Comparison of ENCODE assay signal across 8 mouse cellular contexts in the genomic region with DNA sequence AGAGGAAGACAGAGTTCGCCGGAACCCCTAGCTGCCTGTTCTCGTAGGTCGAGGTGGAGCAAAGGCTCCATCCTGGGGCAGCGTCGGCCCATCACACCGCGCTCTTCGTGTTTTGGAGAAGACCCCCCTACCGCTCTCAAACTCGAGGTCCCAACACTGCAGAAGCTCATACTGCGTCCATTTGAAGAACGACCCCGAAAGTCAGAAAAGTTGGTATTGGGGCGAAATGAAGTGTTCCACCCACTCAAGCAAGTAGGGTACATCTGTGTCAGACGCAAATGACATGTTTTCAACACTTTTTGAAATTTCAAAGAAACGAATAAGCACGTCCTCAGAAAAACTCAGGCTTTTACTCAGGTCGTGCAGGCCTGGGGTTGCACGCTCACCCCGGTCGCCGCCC. TPM values are rescaled to one million over a fixed set of nuclear protein-coding genes. Genes with fewer than 3 reads are reported as not detected.
DNase-seq lines count a peak whose midpoint lies in the region; ATAC-seq and TF ChIP-seq lines count a peak whose summit lies in the region.

No protein-coding gene starts in this region.

- no peak for TF ChIP-seq POLR2A in lung, adult 2 months (IDR thresholded peaks at IDR 0.05; ENCODE audit: borderline replicate concordance, extremely low read depth, low read depth, low read length)

- H3K36me3 ChIP-seq in embryonic facial prominence, embryonic 14.5 days (ENCODE audit: control insufficient read depth, insufficient read depth, low read length): peaks cover 30% of the 10 kb centered on the region
- H3K36me3 ChIP-seq in intestine, postnatal 0 days (ENCODE audit: control insufficient read depth, insufficient read depth): peaks cover 29% of the 10 kb centered on the region
- peaks cover 28% of the 10 kb centered on the region for H3K36me3 ChIP-seq in neural tube, embryonic 15.5 days

- H3K4me1 ChIP-seq in lung, adult 2 months (ENCODE audit: control insufficient read depth, insufficient read depth, low read length): peaks cover 10% of the 10 kb centered on the region
- peaks cover 11% of the 10 kb centered on the region for H3K4me1 ChIP-seq in embryonic facial prominence, embryonic 14.5 days (ENCODE audit: control insufficient read depth, insufficient read depth, low read length)
- peaks cover 6% of the 10 kb centered on the region; the same call in 1 of the 2 replicates for H3K4me1 ChIP-seq in intestine, postnatal 0 days (replicated peaks; ENCODE audit: control insufficient read depth, insufficient read depth, low read length)
- H3K4me1 ChIP-seq in neural tube, embryonic 15.5 days: peaks cover 33% of the 10 kb centered on the region

- H3K4me2 ChIP-seq in embryonic facial prominence, embryonic 14.5 days (ENCODE audit: low read depth, low read length): peak overlapping the region; percentile 99
- H3K4me2 ChIP-seq in intestine, postnatal 0 days (replicated peaks; ENCODE audit: low read depth): peak overlapping the region; percentile 87
- peak overlapping the region; percentile 93 for H3K4me2 ChIP-seq in neural tube, embryonic 15.5 days

- no peaks in the 10 kb centered on the region for H3K9me3 ChIP-seq in embryonic facial prominence, embryonic 14.5 days (ENCODE audit: control insufficient read depth, low read length)
- H3K9me3 ChIP-seq in intestine, postnatal 0 days (ENCODE audit: control insufficient read depth): no peaks in the 10 kb centered on the region
- no peaks in the 10 kb centered on the region for H3K9me3 ChIP-seq in neural tube, embryonic 15.5 days (replicated peaks)

- WGBS in lung, adult 2 months: under 1% methylated on average over 23 of the region's 23 CpGs
- WGBS in embryonic facial prominence, embryonic 14.5 days: 1% methylated on average over 23 of the region's 23 CpGs
- WGBS in intestine, postnatal 0 days: 1% methylated on average over 23 of the region's 23 CpGs
- WGBS in neural tube, embryonic 15.5 days: under 1% methylated on average over 23 of the region's 23 CpGs

- H3K27ac ChIP-seq in embryonic facial prominence, embryonic 14.5 days (replicated peaks; ENCODE audit: low read depth, low read length): peak overlapping the region; percentile 81
- H3K27ac ChIP-seq in intestine, postnatal 0 days (ENCODE audit: low read depth, low read length): peak overlapping the region; percentile 15
- H3K27ac ChIP-seq in neural tube, embryonic 15.5 days (replicated peaks): peak overlapping the region; percentile 81

- DNase-seq in lung, adult 2 months: no peak
- DNase-seq in lung, postnatal 4 days: no peak
- DNase-seq in embryonic facial prominence, embryonic 14.5 days (ENCODE audit: low spot score): no peak
- no peak for DNase-seq in layer of hippocampus, postnatal 10 days (ENCODE audit: low spot score in 2 of 2)
- DNase-seq in gastrocnemius, postnatal 4 days (ENCODE audit: low spot score in 2 of 2): no peak
- no peak for DNase-seq in cerebellum, adult 8-10 months

- peak overlapping the region; percentile 85 for H3K4me3 ChIP-seq in lung, adult 2 months (replicated peaks; ENCODE audit: extremely low read depth, low read depth, low read length)
- H3K4me3 ChIP-seq in embryonic facial prominence, embryonic 14.5 days (ENCODE audit: low read depth, low read length): peak overlapping the region; percentile 92
- H3K4me3 ChIP-seq in intestine, postnatal 0 days (ENCODE audit: low read depth, low read length): peak overlapping the region; percentile 86
- H3K4me3 ChIP-seq in neural tube, embryonic 15.5 days (replicated peaks): peak overlapping the region; percentile 86

- peak overlapping the region; percentile 69 for H3K9ac ChIP-seq in embryonic facial prominence, embryonic 14.5 days (ENCODE audit: low read depth, low read length)
- H3K9ac ChIP-seq in intestine, postnatal 0 days (ENCODE audit: low read depth, low read length): 0 out of 2 replicates have a peak overlapping the region, but pooled peaks have one; percentile 1
- H3K9ac ChIP-seq in neural tube, embryonic 15.5 days (replicated peaks): peak overlapping the region; percentile 58

- H3K27me3 ChIP-seq in embryonic facial prominence, embryonic 14.5 days (replicated peaks; ENCODE audit: control insufficient read depth, insufficient read depth, low read length): no peaks in the 10 kb centered on the region
- H3K27me3 ChIP-seq in intestine, postnatal 0 days (replicated peaks; ENCODE audit: control insufficient read depth, insufficient read depth, low read length): no peaks in the 10 kb centered on the region
- no peaks in the 10 kb centered on the region for H3K27me3 ChIP-seq in neural tube, embryonic 15.5 days (replicated peaks)

- no peak for TF ChIP-seq CTCF in lung, adult 2 months (IDR thresholded peaks at IDR 0.05; ENCODE audit: insufficient read depth, low read length)
- no peak for TF ChIP-seq CTCF in intestine, postnatal 0 days (IDR thresholded peaks at IDR 0.05; ENCODE audit: low read depth)

- no peak for ATAC-seq in embryonic facial prominence, embryonic 14.5 days (ENCODE audit: low read depth)
- no peak for ATAC-seq in intestine, postnatal 0 days
- no peak for ATAC-seq in neural tube, embryonic 15.5 days (ENCODE audit: low FRiP score)

RNA-seq across cellular contexts. Expression of gene Lrrc56, which starts 0.5 kb away (rescaled TPM):
- 15.8 TPM in 2 replicates for polyA plus RNA-seq in lung, adult 2 months (2012; rRNA removed)
- polyA plus RNA-seq in embryonic facial prominence, embryonic 14.5 days (2014; fragmentation: Nextera tagmentation; extraction: Ambion mirVana): 6.0 and 7.2 TPM in 2 replicates
- polyA plus RNA-seq in intestine, postnatal 0 days (2015; fragmentation: Nextera tagmentation; extraction: Ambion mirVana): 3.2 and 3.7 TPM in 2 replicates
- polyA plus RNA-seq in neural tube, embryonic 15.5 days (2015; fragmentation: Nextera tagmentation; extraction: Ambion mirVana): 9.0 and 9.1 TPM in 2 replicates
- 1 to 10 TPM; 5.0 to 5.8 TPM for total RNA-seq in layer of hippocampus, postnatal 10 days (2021)
- total RNA-seq in gastrocnemius, postnatal 4 days (2021): 1 to 10 TPM; 4.9 to 5.2 TPM

RNA-seq across cellular contexts. Expression of gene Hras, which starts 0.6 kb away (rescaled TPM):
- polyA plus RNA-seq in lung, adult 2 months (2012; rRNA removed): 77.3 and 91.5 TPM in 2 replicates
- polyA plus RNA-seq in embryonic facial prominence, embryonic 14.5 days (2014; fragmentation: Nextera tagmentation; extraction: Ambion mirVana): 122 and 142 TPM in 2 replicates
- 71.8 and 72.3 TPM in 2 replicates for polyA plus RNA-seq in intestine, postnatal 0 days (2015; fragmentation: Nextera tagmentation; extraction: Ambion mirVana)
- 166 and 188 TPM in 2 replicates for polyA plus RNA-seq in neural tube, embryonic 15.5 days (2015; fragmentation: Nextera tagmentation; extraction: Ambion mirVana)
- total RNA-seq in layer of hippocampus, postnatal 10 days (2021): 100 to 1,000 TPM; 210 to 243 TPM
- total RNA-seq in gastrocnemius, postnatal 4 days (2021): 100 to 1,000 TPM; 166 to 193 TPM

RNA-seq across cellular contexts. Expression of gene Lmntd2, which starts 19.5 kb away (rescaled TPM):
- polyA plus RNA-seq in lung, adult 2 months (2012; rRNA removed): 4.4 and 5.6 TPM in 2 replicates
- polyA plus RNA-seq in embryonic facial prominence, embryonic 14.5 days (2014; fragmentation: Nextera tagmentation; extraction: Ambion mirVana): 1.3 and 1.5 TPM in 2 replicates
- polyA plus RNA-seq in intestine, postnatal 0 days (2015; fragmentation: Nextera tagmentation; extraction: Ambion mirVana): 2.7 and 3.4 TPM in 2 replicates
- 0.35 and 1.6 TPM in 2 replicates for polyA plus RNA-seq in neural tube, embryonic 15.5 days (2015; fragmentation: Nextera tagmentation; extraction: Ambion mirVana)
- not detected for total RNA-seq in layer of hippocampus, postnatal 10 days (2021)
- total RNA-seq in gastrocnemius, postnatal 4 days (2021): not detected

RNA-seq across cellular contexts. Expression of gene Rassf7, which starts 21.3 kb away (rescaled TPM):
- 87.1 and 92.9 TPM in 2 replicates for polyA plus RNA-seq in lung, adult 2 months (2012; rRNA removed)
- 26.7 and 30.2 TPM in 2 replicates for polyA plus RNA-seq in embryonic facial prominence, embryonic 14.5 days (2014; fragmentation: Nextera tagmentation; extraction: Ambion mirVana)
- polyA plus RNA-seq in intestine, postnatal 0 days (2015; fragmentation: Nextera tagmentation; extraction: Ambion mirVana): 47.6 and 52.7 TPM in 2 replicates
- 24.1 and 28.1 TPM in 2 replicates for polyA plus RNA-seq in neural tube, embryonic 15.5 days (2015; fragmentation: Nextera tagmentation; extraction: Ambion mirVana)
- 1 to 10 TPM; 1.6 to 1.7 TPM for total RNA-seq in layer of hippocampus, postnatal 10 days (2021)
- 10 to 100 TPM in 1 of 2 experiments, 1 to 10 TPM in 1; 9.8 to 14.2 TPM for total RNA-seq in gastrocnemius, postnatal 4 days (2021)

RNA-seq across cellular contexts. Expression of gene Rnh1, which starts 21.8 kb away (rescaled TPM):
- polyA plus RNA-seq in lung, adult 2 months (2012; rRNA removed): 128 and 195 TPM in 2 replicates
- polyA plus RNA-seq in embryonic facial prominence, embryonic 14.5 days (2014; fragmentation: Nextera tagmentation; extraction: Ambion mirVana): 160 and 166 TPM in 2 replicates
- polyA plus RNA-seq in intestine, postnatal 0 days (2015; fragmentation: Nextera tagmentation; extraction: Ambion mirVana): 133 and 141 TPM in 2 replicates
- 50.0 and 69.8 TPM in 2 replicates for polyA plus RNA-seq in neural tube, embryonic 15.5 days (2015; fragmentation: Nextera tagmentation; extraction: Ambion mirVana)
- 10 to 100 TPM; 29.7 to 32.4 TPM for total RNA-seq in layer of hippocampus, postnatal 10 days (2021)
- total RNA-seq in gastrocnemius, postnatal 4 days (2021): 10 to 100 TPM; 64.5 to 79.3 TPM

Comparison
In these comparisons a context has a peak if more than half of its experiments do, and no peak if none do; other contexts are left out.
1. H3K27ac ChIP-seq: peak in every context shown above with its lines; median percentile 81 in embryonic facial prominence, embryonic 14.5 days; 81 in neural tube, embryonic 15.5 days; 15 in intestine, postnatal 0 days.
2. H3K9ac ChIP-seq: peak in every context shown above with its lines; median percentile 69 in embryonic facial prominence, embryonic 14.5 days; 58 in neural tube, embryonic 15.5 days; 1 in intestine, postnatal 0 days.